Mouse (Mus musculus) kidney, adult 8-10 months (tissue): ENCODE measurements at regions not wholly inside any gene's neighbourhood (a gene's known extent, or its start where the extent isn't known, plus 50 kb on each side); places are given as distances from the start of the nearest gene placed in this dataset.

ENCODE experiments used
- DNase-seq, 2 experiments: peaks; one replicate each; pipeline ENCODE4 v3.0.0; 2022

DNA sequence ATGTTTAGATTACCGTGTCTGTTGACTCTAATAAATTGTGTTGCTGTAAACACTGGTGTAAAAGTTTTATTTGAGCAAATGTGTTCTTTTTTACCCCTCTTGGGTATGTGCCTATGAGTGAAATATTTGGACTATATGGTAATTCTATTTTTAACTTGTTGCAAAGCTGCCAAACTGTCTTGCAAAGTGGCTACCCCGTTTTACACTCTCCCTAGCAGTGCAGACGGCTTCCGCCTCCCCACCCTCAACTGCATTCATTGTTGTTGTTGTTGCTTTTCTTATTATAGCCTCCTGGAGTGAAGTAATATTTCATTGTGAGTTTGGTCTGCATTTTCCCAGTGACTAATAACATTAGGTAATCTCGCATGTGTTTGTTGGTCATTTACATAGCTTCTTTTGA lies 50.2 kb upstream of the Shb start:
- no peak for DNase-seq
